ENCODE assay signal across 29 mouse cellular contexts in the genomic region with DNA sequence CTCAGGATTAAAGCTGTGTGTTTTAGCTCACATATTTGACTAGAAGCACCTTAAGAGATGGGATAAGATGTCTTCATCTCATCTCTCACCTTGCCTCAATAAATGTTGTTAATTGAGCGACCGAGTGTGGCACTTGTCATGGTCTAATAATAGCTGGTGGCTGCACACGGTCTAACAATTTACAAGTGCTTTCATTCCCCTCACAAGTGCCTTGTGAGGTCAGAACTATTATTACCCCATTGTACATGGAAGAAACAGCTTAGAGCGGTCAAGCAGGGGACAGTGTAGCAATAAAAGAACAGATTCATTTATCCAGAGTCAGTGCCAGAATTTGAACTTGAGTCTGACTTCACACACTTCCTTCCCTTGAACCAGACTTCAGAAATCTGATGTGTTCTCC. TPM values are rescaled to one million over a fixed set of nuclear protein-coding genes. Genes with fewer than 3 reads are reported as not detected.
A peak's percentile ranks its signal among the peaks of the same experiment; 100 is the strongest.
DNase-seq lines count a peak whose midpoint lies in the region; ATAC-seq lines count a peak whose summit lies in the region.
"Had no signal": no experiment of that assay in that cellular context is flagged by ENCODE, and none has a peak within 500 bp of the region (broad histone marks: within the 10 kb centered on the region; RNA-seq: fewer than 3 reads in every experiment).

No protein-coding gene starts in this region.

- H3K4me3 ChIP-seq in heart, embryonic 15.5 days, result no peak overlapping the region
- H3K4me3 ChIP-seq: erythroblast, embryonic 14.5 days; forebrain, embryonic 12.5 days; hindbrain, embryonic 12.5 days; intestine, embryonic 15.5 days; limb, embryonic 10.5 days; limb, embryonic 15.5 days; liver, embryonic 13.5 days; midbrain, embryonic 13.5 days had no signal

- DNase-seq in heart, adult 11 months, result peak; percentile 92
- no peak for DNase-seq in heart, adult 8-10 months (ENCODE audit: low spot score)
- DNase-seq in lung, postnatal 25 days (ENCODE audit: low spot score), result peak; percentile 39
- DNase-seq in lung, postnatal 4 days, result no peak
- DNase-seq in Muller cell, postnatal 12 days (ENCODE audit: inconsistent ontology term), result no peak
- DNase-seq: adrenal gland, postnatal 25 days; forebrain, postnatal 0 days; gastrocnemius, postnatal 14 days; kidney, adult 2 months; kidney, postnatal 4 days; layer of hippocampus, adult 9-11 months; liver, embryonic 13.5 days; lung, embryonic 14.5 days; retina, postnatal 1 day; right cerebral cortex, postnatal 14 days had no signal

- peaks cover 56% of the 10 kb centered on the region for H3K36me3 ChIP-seq in heart, embryonic 15.5 days
- H3K36me3 ChIP-seq: midbrain, embryonic 13.5 days had no signal

- ATAC-seq in heart, embryonic 15.5 days (replicated peaks; ENCODE audit: insufficient number of reproducible peaks, insufficient read depth, low FRiP score, low read depth), result peak; percentile 72
- no peak for ATAC-seq in granulocyte monocyte progenitor cell, adult 5-6 weeks (replicated peaks; ENCODE audit: poor library complexity, severe bottlenecking)
- ATAC-seq: forebrain, postnatal 0 days; hindbrain, postnatal 0 days; intestine, embryonic 15.5 days; midbrain, embryonic 13.5 days had no signal

- no peaks in the 10 kb centered on the region for H3K9me3 ChIP-seq in heart, embryonic 15.5 days (replicated peaks)
- H3K9me3 ChIP-seq: forebrain, embryonic 12.5 days; hindbrain, embryonic 12.5 days; intestine, embryonic 15.5 days; limb, embryonic 10.5 days; limb, embryonic 15.5 days; liver, embryonic 13.5 days; midbrain, embryonic 13.5 days had no signal

- WGBS in heart, embryonic 15.5 days, result 43% methylated on average over 4 of the region's 4 CpGs

- no peaks in the 10 kb centered on the region for H3K27me3 ChIP-seq in heart, embryonic 15.5 days
- H3K27me3 ChIP-seq: forebrain, embryonic 12.5 days; hindbrain, embryonic 12.5 days; intestine, embryonic 15.5 days; limb, embryonic 15.5 days; liver, embryonic 13.5 days; midbrain, embryonic 13.5 days had no signal

- peaks cover 62% of the 10 kb centered on the region for H3K4me1 ChIP-seq in heart, embryonic 15.5 days (replicated peaks)
- H3K4me1 ChIP-seq: midbrain, embryonic 13.5 days had no signal

- peak overlapping the region; percentile 92 for H3K27ac ChIP-seq in heart, embryonic 15.5 days
- H3K27ac ChIP-seq: forebrain, embryonic 12.5 days; hindbrain, embryonic 12.5 days; hindbrain, postnatal 0 days; intestine, embryonic 15.5 days; kidney, postnatal 0 days; limb, embryonic 10.5 days; limb, embryonic 15.5 days; liver, embryonic 13.5 days; macrophage; midbrain, embryonic 13.5 days had no signal

- peak overlapping the region; percentile 1; the same call in 1 of the 2 replicates for H3K9ac ChIP-seq in heart, embryonic 15.5 days
- H3K9ac ChIP-seq: forebrain, embryonic 12.5 days; forebrain, postnatal 0 days; hindbrain, embryonic 12.5 days; intestine, embryonic 15.5 days; limb, embryonic 15.5 days; liver, embryonic 13.5 days; lung, embryonic 14.5 days; midbrain, embryonic 13.5 days had no signal

- H3K4me2 ChIP-seq in heart, embryonic 15.5 days, result peak overlapping the region; percentile 2; the same call in 1 of the 2 replicates
- H3K4me2 ChIP-seq: forebrain, embryonic 12.5 days; hindbrain, embryonic 12.5 days; intestine, embryonic 15.5 days; limb, embryonic 15.5 days; liver, embryonic 13.5 days; lung, embryonic 14.5 days; midbrain, embryonic 13.5 days had no signal

RNA-seq across cellular contexts. Expression of gene Itga5, which starts 11.1 kb away (rescaled TPM):
- total RNA-seq in heart, adult 8-10 months (2022), result 10 to 100 TPM; 27.8 to 40.2 (median 33.7) TPM
- 62.4 and 70.8 TPM in 2 replicates for polyA plus RNA-seq in heart, embryonic 15.5 days (2015; fragmentation: Nextera tagmentation; extraction: Ambion mirVana)
- total RNA-seq in granulocyte monocyte progenitor cell, adult 5-6 weeks (2014; fragmentation: Nextera tagmentation), result 24.7 and 29.8 TPM in 2 replicates
- 5.0 and 12.7 TPM in 2 replicates for total RNA-seq in granulocyte monocyte progenitor cell, adult 5-6 weeks (2017)

RNA-seq across cellular contexts. Expression of gene Zfp385a, which starts 15.5 kb away (rescaled TPM):
- total RNA-seq in heart, adult 8-10 months (2022), result 1 to 10 TPM; 6.7 to 9.5 (median 8.8) TPM
- 5.9 and 10.5 TPM in 2 replicates for polyA plus RNA-seq in heart, embryonic 15.5 days (2015; fragmentation: Nextera tagmentation; extraction: Ambion mirVana)
- total RNA-seq in granulocyte monocyte progenitor cell, adult 5-6 weeks (2014; fragmentation: Nextera tagmentation), result 17.5 and 24.9 TPM in 2 replicates
- total RNA-seq in granulocyte monocyte progenitor cell, adult 5-6 weeks (2017), result 1.8 and 2.7 TPM in 2 replicates

RNA-seq across cellular contexts. Expression of gene Gpr84, which starts 45.0 kb away (rescaled TPM):
- not detected for total RNA-seq in heart, adult 8-10 months (2022)
- 0.11 and 0.25 TPM in 2 replicates for polyA plus RNA-seq in heart, embryonic 15.5 days (2015; fragmentation: Nextera tagmentation; extraction: Ambion mirVana)
- 0.77 and 1.0 TPM in 2 replicates for total RNA-seq in granulocyte monocyte progenitor cell, adult 5-6 weeks (2014; fragmentation: Nextera tagmentation)
- total RNA-seq in granulocyte monocyte progenitor cell, adult 5-6 weeks (2017), result 0.77 and 1.1 TPM in 2 replicates
- total RNA-seq: adrenal gland, adult 18-20 months; adrenal gland, postnatal 25 days; gastrocnemius, postnatal 14 days had no signal
- polyA plus RNA-seq: erythroblast, embryonic 14.5 days; lung, embryonic 14.5 days; thymus, postnatal 0 days had no signal

Comparison
In these comparisons a context has a peak if more than half of its experiments do, and no peak if none do; other contexts are left out.
1. DNase-seq: peak in heart, adult 11 months (single experiment) and lung, postnatal 25 days (single experiment); none in heart, adult 8-10 months (single experiment), lung, postnatal 4 days (0 of 2) and Muller cell, postnatal 12 days (single experiment).